Mouse (Mus musculus): Measurements from ENCODE around the gene Mpl. TPM values are rescaled to one million over a fixed set of nuclear protein-coding genes. Genes with fewer than 3 reads are reported as not detected.

Mpl gene
- polyA plus RNA-seq, 1 experiment = not detected

GRCm38 (mm10) chr4:118396433-118396832 lies 60.9 kb downstream of the Mpl start:
- Histone ChIP-seq H3K4me3 (ENCODE audit: insufficient read depth, low read depth, low read length) (no peak overlapping the region), H3K27ac (ENCODE audit: insufficient read depth, low read depth, low read length) (no peak overlapping the region), H3K4me1 (ENCODE audit: control insufficient read depth, insufficient read depth, low read length) (no peaks in the 10 kb centered on the region)
- 82% methylated on average over 3 of the region's 3 CpGs for WGBS
- TF ChIP-seq CTCF (IDR thresholded peaks at IDR 0.05; ENCODE audit: insufficient read depth, low read depth, low read length) = no peak
- no peak for TF ChIP-seq POLR2A (IDR thresholded peaks at IDR 0.05; ENCODE audit: insufficient read depth, low read depth, low read length)

GRCm38 (mm10) chr4:118395289-118395688 lies 62.0 kb downstream of the Mpl start:
- H3K27ac ChIP-seq (ENCODE audit: insufficient read depth, low read depth, low read length) = no peak overlapping the region
- H3K4me3 ChIP-seq (ENCODE audit: insufficient read depth, low read depth, low read length) = no peak overlapping the region
- TF ChIP-seq POLR2A (IDR thresholded peaks at IDR 0.05; ENCODE audit: insufficient read depth, low read depth, low read length) (no peak), CTCF (IDR thresholded peaks at IDR 0.05; ENCODE audit: insufficient read depth, low read depth, low read length) (no peak)
- no peaks in the 10 kb centered on the region for H3K4me1 ChIP-seq (ENCODE audit: control insufficient read depth, insufficient read depth, low read length)
- 82% methylated on average over 4 of the region's 4 CpGs for WGBS

GRCm38 (mm10) chr4:118394505-118394904 lies 62.8 kb downstream of the Mpl start:
- no peak for TF ChIP-seq POLR2A (IDR thresholded peaks at IDR 0.05; ENCODE audit: insufficient read depth, low read depth, low read length)
- TF ChIP-seq CTCF (IDR thresholded peaks at IDR 0.05; ENCODE audit: insufficient read depth, low read depth, low read length) = no peak
- WGBS = 92% methylated on average over 6 of the region's 6 CpGs
- no peak overlapping the region for H3K4me3 ChIP-seq (ENCODE audit: insufficient read depth, low read depth, low read length)
- H3K4me1 ChIP-seq (ENCODE audit: control insufficient read depth, insufficient read depth, low read length) = no peaks in the 10 kb centered on the region
- no peak overlapping the region for H3K27ac ChIP-seq (ENCODE audit: insufficient read depth, low read depth, low read length)

Other genes starting within 250 kb of the Mpl start
- gene Ptprf, start 166.1 kb downstream of the Mpl start, polyA plus RNA-seq (2012; ENCODE audit: insufficient read depth, insufficient read length, low replicate concordance, missing spikeins) = not detected in 2 replicates
- gene Szt2, start 48.2 kb downstream of the Mpl start, polyA plus RNA-seq (2012; ENCODE audit: insufficient read depth, insufficient read length, low replicate concordance, missing spikeins) = not detected in 2 replicates
- gene Med8, start 48.2 kb downstream of the Mpl start, polyA plus RNA-seq (2012; ENCODE audit: insufficient read depth, insufficient read length, low replicate concordance, missing spikeins) = not detected in 2 replicates
- not detected in 2 replicates for gene Elovl1, start 29.4 kb downstream of the Mpl start, polyA plus RNA-seq (2012; ENCODE audit: insufficient read depth, insufficient read length, low replicate concordance, missing spikeins)
- not detected in 2 replicates for gene Cdc20, start 20.2 kb downstream of the Mpl start, polyA plus RNA-seq (2012; ENCODE audit: insufficient read depth, insufficient read length, low replicate concordance, missing spikeins)
- gene Tie1, start 32.5 kb upstream of the Mpl start, polyA plus RNA-seq (2012; ENCODE audit: insufficient read depth, insufficient read length, low replicate concordance, missing spikeins) = not detected in 2 replicates
- gene 2610528J11Rik, start 69.5 kb upstream of the Mpl start, polyA plus RNA-seq (2012; ENCODE audit: insufficient read depth, insufficient read length, low replicate concordance, missing spikeins) = not detected in 2 replicates
- gene Tmem125, start 86.5 kb upstream of the Mpl start, polyA plus RNA-seq (2012; ENCODE audit: insufficient read depth, insufficient read length, low replicate concordance, missing spikeins) = not detected in 2 replicates
- not detected in 2 replicates for gene Cfap57, start 163.3 kb upstream of the Mpl start, polyA plus RNA-seq (2012; ENCODE audit: insufficient read depth, insufficient read length, low replicate concordance, missing spikeins)
- not detected in 2 replicates for gene Ebna1bp2, start 163.3 kb upstream of the Mpl start, polyA plus RNA-seq (2012; ENCODE audit: insufficient read depth, insufficient read length, low replicate concordance, missing spikeins)
- not detected in 2 replicates for gene Olfr62, start 201.4 kb upstream of the Mpl start, polyA plus RNA-seq (2012; ENCODE audit: insufficient read depth, insufficient read length, low replicate concordance, missing spikeins)
- gene Olfr1342, start 235.2 kb upstream of the Mpl start, polyA plus RNA-seq (2012; ENCODE audit: insufficient read depth, insufficient read length, low replicate concordance, missing spikeins) = not detected in 2 replicates
- not detected in 2 replicates for gene Olfr1341, start 246.0 kb upstream of the Mpl start, polyA plus RNA-seq (2012; ENCODE audit: insufficient read depth, insufficient read length, low replicate concordance, missing spikeins)

All from olfactory bulb, adult 2 months (tissue).